ENCODE assay signal across 25 mouse cellular contexts in genomic region chr11:119021180-119021579, GRCm38 (mm10). TPM values are rescaled to one million over a fixed set of nuclear protein-coding genes. Genes with fewer than 3 reads are reported as not detected.
DNase-seq lines count a peak whose midpoint lies in the region; ATAC-seq and TF ChIP-seq lines count a peak whose summit lies in the region.
"Had no signal": no experiment of that assay in that cellular context is flagged by ENCODE, and none has a peak within 500 bp of the region (broad histone marks: within the 10 kb centered on the region; RNA-seq: fewer than 3 reads in every experiment).

No protein-coding gene starts in this region.

- DNase-seq in lung, postnatal 0 days (ENCODE audit: low spot score), result peak; percentile 40
- DNase-seq in lung, postnatal 4 days, result no peak
- peak; percentile 81 for DNase-seq in 3T3-L1 (ENCODE audit: low read depth, low spot score)
- peak; percentile 45 for DNase-seq in MEL (ENCODE audit: low read depth, low spot score)
- DNase-seq in fibroblast of lung, adult 2 months (ENCODE audit: low read depth), result peak; percentile 61
- DNase-seq in spleen, postnatal 10 days (ENCODE audit: low spot score in 2 of 2), result no peak
- DNase-seq in urinary bladder, postnatal 36 days (ENCODE audit: low spot score in 2 of 2), result no peak
- DNase-seq: adrenal gland, postnatal 25 days; cerebellum, adult 18-20 months; cerebellum, postnatal 10 days; embryo, embryonic 11 days; gastrocnemius, postnatal 14 days; heart, adult 2 months; heart, postnatal 14 days had no signal

- H3K4me1 ChIP-seq in lung, postnatal 0 days (ENCODE audit: insufficient read depth, low read depth, low read length), result peaks cover 8% of the 10 kb centered on the region
- H3K4me1 ChIP-seq in MEL (ENCODE audit: control insufficient read depth in 1 of 2, insufficient read depth in 2 of 2, low read length in 2 of 2), result peaks cover 0 to 27% of the 10 kb centered on the region in 2 experiments; a peak in 2 of 4 replicates

- TF ChIP-seq CTCF in lung, postnatal 0 days (IDR thresholded peaks at IDR 0.05), result no peak
- TF ChIP-seq CTCF in MEL (IDR thresholded peaks at IDR 0.05 in 2 of 3, conservative IDR thresholded peaks at IDR 0.05 in 1 of 3; ENCODE audit: control insufficient read depth in 1 of 3, insufficient read depth in 1 of 3, low read depth in 2 of 3, low read length in 3 of 3, poor library complexity in 1 of 3, severe bottlenecking in 1 of 3), result no peak

- no peak overlapping the region for H3K4me2 ChIP-seq in lung, postnatal 0 days (replicated peaks; ENCODE audit: low read depth, low read length)
- H3K4me2 ChIP-seq: heart, embryonic 15.5 days had no signal

- no peaks in the 10 kb centered on the region; the same call in 1 of the 2 replicates for H3K27me3 ChIP-seq in lung, postnatal 0 days (replicated peaks; ENCODE audit: insufficient read depth, low read length)
- H3K27me3 ChIP-seq in MEL (ENCODE audit: control insufficient read depth in 1 of 2, insufficient read depth in 2 of 2, low read length in 2 of 2), result no peaks in the 10 kb centered on the region; a peak in 1 of 4 replicates
- H3K27me3 ChIP-seq: embryonic facial prominence, embryonic 15.5 days had no signal

- peaks cover 11% of the 10 kb centered on the region for H3K79me2 ChIP-seq in MEL (ENCODE audit: control insufficient read depth, insufficient read depth, low read length, poor library complexity)

- no peak overlapping the region for H3K9ac ChIP-seq in lung, postnatal 0 days (replicated peaks; ENCODE audit: low read depth)
- no peak overlapping the region for H3K9ac ChIP-seq in MEL (ENCODE audit: control insufficient read depth, low read depth, low read length, poor library complexity, severe bottlenecking)
- H3K9ac ChIP-seq: embryonic facial prominence, embryonic 15.5 days; heart, embryonic 15.5 days; hindbrain, embryonic 14.5 days; intestine, embryonic 15.5 days had no signal

- no peak overlapping the region for H3K4me3 ChIP-seq in lung, postnatal 0 days (ENCODE audit: low read depth, low read length)
- H3K4me3 ChIP-seq in MEL (ENCODE audit: control insufficient read depth in 1 of 2, insufficient read depth in 1 of 2, low read depth in 2 of 2, low read length in 2 of 2), result no peak overlapping the region
- H3K4me3 ChIP-seq: embryonic facial prominence, embryonic 15.5 days; erythroblast, embryonic 14.5 days; heart, adult 2 months; intestine, embryonic 15.5 days had no signal

- 74% methylated on average over 7 of the region's 7 CpGs for WGBS in lung, postnatal 0 days

- no peak overlapping the region for H3K27ac ChIP-seq in lung, postnatal 0 days (ENCODE audit: low read length)
- H3K27ac ChIP-seq in MEL (ENCODE audit: control insufficient read depth, low read depth, low read length), result no peak overlapping the region
- H3K27ac ChIP-seq: embryonic facial prominence, embryonic 15.5 days; forebrain, embryonic 12.5 days; heart, adult 2 months; heart, embryonic 15.5 days; hindbrain, embryonic 14.5 days; intestine, embryonic 15.5 days had no signal

- TF ChIP-seq EP300 in lung, postnatal 0 days (IDR thresholded peaks at IDR 0.05), result no peak
- TF ChIP-seq EP300 in MEL (IDR thresholded peaks at IDR 0.05; ENCODE audit: low read depth in 1 of 2, low read length in 2 of 2), result peak; percentile 19 to 52; a peak in 3 of 4 replicates

- ATAC-seq in lung, postnatal 0 days, result no peak
- ATAC-seq: forebrain, embryonic 16.5 days; intestine, embryonic 15.5 days had no signal

- H3K36me3 ChIP-seq in lung, postnatal 0 days (ENCODE audit: insufficient read depth, low read length), result no peaks in the 10 kb centered on the region
- peaks cover 0 to 16% of the 10 kb centered on the region in 2 experiments; a peak in 2 of 4 replicates for H3K36me3 ChIP-seq in MEL (ENCODE audit: control insufficient read depth in 1 of 2, insufficient read depth in 2 of 2, low read length in 2 of 2)
- H3K36me3 ChIP-seq: heart, embryonic 15.5 days had no signal

- TF ChIP-seq POLR2A in MEL (IDR thresholded peaks at IDR 0.05; ENCODE audit: control insufficient read depth in 1 of 2, insufficient read depth in 1 of 2, low read depth in 1 of 2, low read length in 2 of 2, poor library complexity in 1 of 2), result no peak

- no peaks in the 10 kb centered on the region for H3K9me3 ChIP-seq in lung, postnatal 0 days (ENCODE audit: low read length)
- no peaks in the 10 kb centered on the region for H3K9me3 ChIP-seq in MEL (replicated peaks; ENCODE audit: insufficient read depth, low read length)
- H3K9me3 ChIP-seq: embryonic facial prominence, embryonic 15.5 days; forebrain, embryonic 12.5 days; heart, embryonic 15.5 days; intestine, embryonic 15.5 days had no signal

- TF ChIP-seq RAD21 in MEL (IDR thresholded peaks at IDR 0.05; ENCODE audit: low read depth, low read length), result no peak

TF ChIP-seq in MEL, 35 proteins besides CTCF, POLR2A, EP300 and RAD21:
- TF ChIP-seq ETS1 (IDR thresholded peaks at IDR 0.05; ENCODE audit: low read depth, low read length), result 0 out of 2 replicates have a peak, but pooled peaks have one; percentile 38
- peak; percentile 51; the same call in 1 of the 2 replicates for TF ChIP-seq RCOR1 (IDR thresholded peaks at IDR 0.05; ENCODE audit: low read depth, low read length)
- no peak for TF ChIP-seq ELF1 (IDR thresholded peaks at IDR 0.05; ENCODE audit: low read depth, low read length)
- TF ChIP-seq USF2 (IDR thresholded peaks at IDR 0.05; ENCODE audit: borderline replicate concordance in 1 of 2, insufficient read depth in 1 of 2, low read depth in 1 of 2, low read length in 2 of 2), result no peak
- TF ChIP-seq GATA1 (IDR thresholded peaks at IDR 0.05; ENCODE audit: low read depth, low read length), result peak; percentile 66

RNA-seq across cellular contexts. Expression of gene Cbx2, which starts 1.6 kb away (rescaled TPM):
- polyA plus RNA-seq in lung, postnatal 0 days (2015; fragmentation: Nextera tagmentation; extraction: Ambion mirVana), result 6.2 and 6.9 TPM in 2 replicates
- total RNA-seq in MEL (2012; rRNA removed), result 11.8 and 13.1 TPM in 2 replicates
- 10 to 100 TPM in 1 of 2 experiments, not detected in 1; 13.3 TPM for polyA plus RNA-seq in MEL (2012; ENCODE audit: insufficient read depth in 1 of 2, insufficient read length in 2 of 2, low read depth in 1 of 2, low replicate concordance in 2 of 2, missing spikeins in 1 of 2)

RNA-seq across cellular contexts. Expression of gene Cbx8, which starts 19.6 kb away (rescaled TPM):
- 9.4 and 9.8 TPM in 2 replicates for polyA plus RNA-seq in lung, postnatal 0 days (2015; fragmentation: Nextera tagmentation; extraction: Ambion mirVana)
- 5.3 and 5.7 TPM in 2 replicates for total RNA-seq in MEL (2012; rRNA removed)
- 10 to 100 TPM in 1 of 2 experiments, not detected in 1; 11.3 TPM for polyA plus RNA-seq in MEL (2012; ENCODE audit: insufficient read depth in 1 of 2, insufficient read length in 2 of 2, low read depth in 1 of 2, low replicate concordance in 2 of 2, missing spikeins in 1 of 2)

RNA-seq across cellular contexts. Expression of gene Enpp7, which starts 33.2 kb away (rescaled TPM):
- polyA plus RNA-seq in lung, postnatal 0 days (2015; fragmentation: Nextera tagmentation; extraction: Ambion mirVana), result not detected in 2 replicates
- not detected in 2 replicates for total RNA-seq in MEL (2012; rRNA removed)
- polyA plus RNA-seq in MEL (2012; ENCODE audit: insufficient read depth in 1 of 2, insufficient read length in 2 of 2, low read depth in 1 of 2, low replicate concordance in 2 of 2, missing spikeins in 1 of 2), result not detected
- total RNA-seq: adrenal gland, postnatal 25 days; CH12.LX; gastrocnemius, postnatal 14 days; heart, adult 2 months; heart, postnatal 14 days; hematopoietic stem cell, adult 5-6 weeks had no signal
- polyA plus RNA-seq: embryonic facial prominence, embryonic 11.5 days; embryonic facial prominence, embryonic 15.5 days; erythroblast, embryonic 14.5 days; forebrain, embryonic 12.5 days; forebrain, embryonic 16.5 days; heart, adult 2 months; heart, embryonic 11.5 days; heart, embryonic 15.5 days; hindbrain, embryonic 14.5 days had no signal

Comparison
In these comparisons a context has a peak if more than half of its experiments do, and no peak if none do; other contexts are left out.
1. DNase-seq: peak in lung, postnatal 0 days (single experiment), 3T3-L1 (single experiment), MEL (single experiment) and fibroblast of lung, adult 2 months (single experiment); none in lung, postnatal 4 days (0 of 2), spleen, postnatal 10 days (0 of 2) and urinary bladder, postnatal 36 days (0 of 2).